Mouse (Mus musculus) myocyte (in vitro differentiated cells): ENCODE measurements at regions not wholly inside any gene's neighbourhood (a gene's known extent, or its start where the extent isn't known, plus 50 kb on each side); places are given as distances from the start of the nearest gene placed in this dataset.

Experiments used
- POLR2A ChIP-seq: IDR thresholded peaks from one replicate; pipeline ENCODE4 v1.6.1; 2011; ENCODE audit warnings: low read depth, mild to moderate bottlenecking, control low read depth, moderate library complexity; ENCODE audit not compliant: insufficient read length
- USF1 ChIP-seq: IDR thresholded peaks from one replicate; pipeline ENCODE4 v1.6.1; 2011; ENCODE audit warnings: low read depth, mild to moderate bottlenecking, control low read depth, moderate library complexity

GRCm38 (mm10) chr1:14506831-14507690 lies 1586.1 kb downstream of the 4930444P10Rik start:
- TF ChIP-seq USF1: no peak
- no peak for TF ChIP-seq POLR2A
